Mouse (Mus musculus) kidney, adult 2 months (tissue): ENCODE measurements around the gene Rnf114. TPM values are rescaled to one million over a fixed set of nuclear protein-coding genes. Genes with fewer than 3 reads are reported as not detected.

Source experiments
- DNase-seq: peaks from one replicate; pipeline ENCODE4 v3.0.0; 2021
- H3K27ac ChIP-seq: fragments of 200-500 bp; 2 replicates; pipeline ENCODE4 v1.5.1; 2012; ENCODE audit warnings: low read depth, low read length, control low read depth, inconsistent platforms; ENCODE audit not compliant: insufficient read depth
- H3K27me3 ChIP-seq: fragments of 200-500 bp; replicated peaks from 2 replicates; pipeline ENCODE4 v1.6.1; 2012; ENCODE audit warnings: mild to moderate bottlenecking, moderate library complexity, low read length, inconsistent platforms; ENCODE audit not compliant: control insufficient read depth, insufficient read depth
- H3K36me3 ChIP-seq: fragments of 200-500 bp; 2 replicates; pipeline ENCODE4 v1.6.1; 2012; ENCODE audit warnings: mild to moderate bottlenecking, moderate library complexity, low read length, inconsistent platforms; ENCODE audit not compliant: control insufficient read depth, insufficient read depth
- H3K4me1 ChIP-seq: fragments of 200-500 bp; 2 replicates; pipeline ENCODE4 v1.6.1; 2011; ENCODE audit warnings: low read length; ENCODE audit not compliant: control insufficient read depth, insufficient read depth
- H3K4me3 ChIP-seq: fragments of 200-500 bp; 2 replicates; pipeline ENCODE4 v1.5.1; 2011; ENCODE audit warnings: mild to moderate bottlenecking, low read depth, low read length, control low read depth; ENCODE audit not compliant: insufficient read depth
- CTCF ChIP-seq: fragments of 200-500 bp; conservative IDR thresholded peaks from 2 replicates; pipeline ENCODE4 v1.5.1; 2011; ENCODE audit warnings: low read depth, mild to moderate bottlenecking, control low read depth, low read length, moderate library complexity, mixed read lengths; ENCODE audit not compliant: insufficient read depth, insufficient read length
- POLR2A ChIP-seq: fragments of 200-500 bp; IDR thresholded peaks from one replicate; pipeline ENCODE4 v1.6.1; 2011; ENCODE audit warnings: low read depth, low read length, control low read depth
- WGBS: fragments of 180-500 bp; shearing (Covaris S2); methylation state at CpG from one replicate; pipeline ENCODE4 v1.1.7; 2018; 5-methylcytosine and 5-hydroxymethylcytosine counted together
- polyA plus RNA-seq: library from polyadenylated mRNA; depleted of rRNA; stranded (reverse); fragments of >200 nt; gene quantifications from 2 replicates; pipeline ENCODE4 v1.2.3, GENCODE M21; 2012; rRNA removed

The Rnf114 gene
- 97.9 and 98.2 TPM in 2 replicates for polyA plus RNA-seq

DNA sequence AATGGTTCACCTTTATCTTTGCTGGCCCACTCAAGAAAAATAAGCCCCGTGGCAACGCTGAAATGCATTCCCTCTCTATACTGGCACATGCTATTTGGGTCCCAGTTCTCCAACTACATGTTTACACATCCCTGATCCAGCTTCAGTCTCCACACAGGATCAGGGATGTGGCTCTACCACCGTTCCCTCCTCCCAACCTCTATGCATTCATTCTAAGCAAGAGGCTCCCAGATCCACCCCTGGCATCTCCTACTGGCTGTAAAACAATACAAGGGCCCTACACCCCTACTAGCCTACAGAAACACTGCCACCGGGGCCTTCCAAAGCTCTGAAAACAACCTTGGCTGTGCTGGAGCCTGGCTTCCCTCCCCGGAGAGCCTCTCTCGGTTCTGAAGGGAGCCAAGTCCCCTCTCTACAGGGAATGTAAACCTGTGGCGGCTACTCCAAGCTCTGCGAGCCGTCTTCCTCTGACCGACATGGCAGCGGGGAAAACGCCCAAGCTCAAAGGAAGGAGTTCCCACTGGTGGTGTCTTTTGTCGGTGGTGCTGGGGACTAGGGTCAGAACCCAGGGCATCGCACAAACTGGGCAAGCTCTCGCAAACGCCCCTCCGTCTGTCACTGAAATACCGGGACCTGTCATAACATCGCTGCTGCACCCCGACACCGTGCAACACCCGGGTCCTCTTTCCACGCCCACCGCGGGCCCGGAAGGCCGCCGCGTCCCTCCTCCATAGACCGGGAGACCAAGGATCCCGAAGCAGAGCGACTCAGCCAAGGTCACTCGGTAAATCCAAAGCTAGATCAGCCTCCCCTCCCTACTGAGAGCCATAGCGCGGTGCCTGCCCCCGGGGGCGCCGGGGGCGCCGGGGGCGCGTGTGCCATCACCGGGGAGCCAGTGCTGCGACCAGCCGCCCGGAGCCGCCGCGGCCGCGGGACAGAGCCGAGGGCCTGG is at the start of gene Rnf114:
Rnf114 (plus strand) TSS at position 889 of the 952 bp plus-strand sequence.
- H3K27me3 ChIP-seq: no peaks in the 10 kb centered on the region
- H3K4me3 ChIP-seq: peak within 1 kb of the TSS; percentile 60
- DNase-seq: peak; percentile 42
- WGBS: 3% methylated on average over 49 of the region's 52 CpGs
- peak within 1 kb of the TSS; percentile 93 for H3K27ac ChIP-seq
- peaks cover 19% of the 10 kb centered on the region for H3K4me1 ChIP-seq
- H3K36me3 ChIP-seq: no peaks in the 10 kb centered on the region
- TF ChIP-seq POLR2A (no peak), CTCF (no peak)

DNA sequence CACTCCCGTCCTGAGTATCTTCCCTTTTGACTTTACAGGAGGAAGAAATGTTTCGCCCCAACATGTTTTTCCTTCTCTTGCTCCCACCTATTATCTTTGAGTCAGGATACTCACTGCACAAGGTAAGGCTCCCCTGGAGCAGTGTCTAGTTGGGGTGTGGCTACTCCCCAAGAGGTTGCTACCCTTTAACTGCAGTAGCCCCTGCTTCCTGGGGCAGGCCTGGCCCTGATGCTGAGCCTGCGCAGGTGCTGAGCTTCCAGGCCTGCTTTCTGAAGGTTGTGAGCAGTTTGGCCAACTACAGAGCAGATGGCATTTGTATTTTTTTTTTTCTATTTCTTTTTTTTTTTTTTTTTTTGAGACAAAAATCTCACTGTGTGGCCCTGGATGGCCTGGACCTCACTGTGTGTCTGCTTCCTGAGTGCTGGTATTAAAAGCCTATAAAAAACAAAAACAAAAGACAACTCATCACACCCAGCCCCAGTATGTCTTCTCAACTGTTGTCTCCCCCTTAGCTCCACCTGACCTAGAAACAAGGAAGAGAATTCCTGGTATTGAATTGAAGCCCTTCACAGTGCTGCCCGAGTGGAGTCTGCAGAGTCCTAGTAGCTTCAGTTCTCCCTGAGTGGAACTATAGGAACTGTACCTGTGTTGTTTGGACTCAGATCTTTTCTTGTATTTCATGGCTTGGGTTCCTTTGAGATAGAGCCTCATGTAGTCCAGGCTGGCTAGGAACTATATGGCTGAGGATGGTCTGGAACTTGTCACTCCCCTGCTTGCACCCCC is 48.8 kb upstream of the Rnf114 start:
- no peak for TF ChIP-seq POLR2A
- no peak for TF ChIP-seq CTCF
- H3K4me3 ChIP-seq: no peak overlapping the region
- no peaks in the 10 kb centered on the region for H3K27me3 ChIP-seq
- no peak for DNase-seq
- H3K4me1 ChIP-seq: peaks cover 11% of the 10 kb centered on the region; the same call in 1 of the 2 replicates
- no peak overlapping the region for H3K27ac ChIP-seq
- WGBS: 92% methylated on average over 4 of the region's 4 CpGs
- H3K36me3 ChIP-seq: peaks cover 2% of the 10 kb centered on the region; the same call in 1 of the 2 replicates

DNA sequence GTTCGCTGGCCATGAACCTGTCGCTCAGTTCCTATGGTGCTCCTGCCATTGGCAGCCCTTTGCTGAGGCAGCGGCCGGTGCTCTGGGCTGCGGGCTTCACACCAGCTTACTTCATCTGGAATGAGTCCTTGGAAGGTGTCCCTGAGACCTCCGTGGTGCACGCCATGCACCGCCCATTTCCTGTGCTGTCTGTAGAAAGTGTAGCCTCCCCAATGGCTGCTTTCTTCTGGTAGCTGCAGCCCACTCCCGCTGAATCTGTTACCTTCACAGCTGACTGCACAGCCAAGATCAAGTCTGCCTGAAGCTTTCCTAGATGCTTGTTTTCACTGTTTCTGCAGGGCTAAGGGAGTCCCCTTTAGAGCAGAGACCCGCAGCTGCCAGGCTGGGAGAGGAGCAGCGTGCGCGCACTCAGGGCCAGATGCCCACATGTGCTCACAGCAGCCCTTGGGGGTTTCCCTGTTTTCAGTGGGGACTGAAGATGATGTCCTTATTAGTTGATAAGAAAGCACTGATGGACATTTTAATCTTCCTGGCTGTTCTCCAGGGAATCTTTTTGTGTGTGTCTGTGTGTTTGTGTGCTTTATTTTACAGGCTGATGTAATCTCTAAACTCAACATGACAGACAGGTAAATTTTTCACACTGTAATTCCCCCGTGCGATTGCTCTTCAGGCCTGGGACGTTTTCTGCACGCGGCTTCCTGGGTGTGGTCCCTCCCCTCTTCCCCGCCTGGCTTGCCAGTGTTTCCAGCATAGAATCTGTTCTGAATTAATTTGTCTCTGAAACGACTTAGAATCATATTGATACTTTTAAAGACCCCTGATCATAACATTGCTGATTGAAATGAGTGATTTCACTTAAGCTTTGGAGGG is 46.3 kb upstream of the Rnf114 start:
- Histone ChIP-seq H3K27me3 (no peaks in the 10 kb centered on the region), H3K36me3 (peaks cover 2% of the 10 kb centered on the region; the same call in 1 of the 2 replicates), H3K4me1 (no peaks in the 10 kb centered on the region; the same call in 1 of the 2 replicates), H3K4me3 (no peak overlapping the region), H3K27ac (no peak overlapping the region)
- DNase-seq: no peak
- WGBS: 39% methylated on average over 20 of the region's 20 CpGs
- no peak for TF ChIP-seq POLR2A
- no peak for TF ChIP-seq CTCF

DNA sequence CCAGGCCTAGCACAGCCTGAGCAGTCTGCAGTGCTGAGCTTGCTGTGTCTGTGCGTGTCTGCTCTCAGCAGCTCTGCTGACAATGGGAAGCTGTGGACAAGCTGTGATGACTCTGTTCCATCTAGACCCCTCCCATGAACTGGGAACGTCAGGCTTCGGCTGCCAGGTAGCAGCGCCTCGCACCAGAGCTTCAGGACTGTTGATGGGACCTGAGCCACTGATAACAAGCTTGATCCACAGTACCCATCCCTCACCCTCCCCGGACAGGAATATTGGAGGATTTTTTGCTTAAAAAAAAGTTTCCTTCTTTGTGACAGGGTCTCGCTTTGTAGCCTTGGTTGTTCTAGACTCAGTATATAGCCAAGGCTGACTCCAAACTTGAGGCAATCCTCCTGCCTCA is 45.2 kb upstream of the Rnf114 start:
- WGBS: 97% methylated on average over 7 of the region's 7 CpGs
- Histone ChIP-seq H3K27me3 (no peaks in the 10 kb centered on the region), H3K27ac (no peak overlapping the region), H3K4me3 (no peak overlapping the region), H3K36me3 (peaks cover 2% of the 10 kb centered on the region; the same call in 1 of the 2 replicates), H3K4me1 (no peaks in the 10 kb centered on the region; the same call in 1 of the 2 replicates)
- no peak for TF ChIP-seq POLR2A
- TF ChIP-seq CTCF: no peak
- DNase-seq: no peak

DNA sequence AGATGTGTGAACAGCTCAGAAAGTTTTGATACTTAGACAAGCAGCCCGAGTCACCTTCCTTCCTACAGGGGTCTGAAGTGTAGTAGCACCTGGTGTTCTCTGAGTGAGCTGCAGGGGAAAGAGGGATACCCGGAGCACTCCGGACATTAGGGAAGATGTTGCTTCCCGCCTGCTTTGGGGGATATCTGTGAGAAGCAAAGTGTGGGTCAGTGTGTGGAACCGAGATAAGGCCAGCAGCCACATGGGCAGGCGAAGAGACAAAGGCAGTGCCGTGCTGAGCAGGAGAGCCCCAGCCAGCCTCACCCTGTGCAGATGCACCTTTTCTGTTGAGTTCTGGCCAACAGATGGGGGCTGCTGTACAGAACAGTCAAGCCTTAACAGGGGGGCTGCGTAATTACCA is 44.8 kb upstream of the Rnf114 start:
- Histone ChIP-seq H3K27me3 (no peaks in the 10 kb centered on the region), H3K27ac (no peak overlapping the region), H3K4me1 (no peaks in the 10 kb centered on the region; the same call in 1 of the 2 replicates), H3K36me3 (peaks cover 2% of the 10 kb centered on the region; the same call in 1 of the 2 replicates), H3K4me3 (no peak overlapping the region)
- DNase-seq: no peak
- 96% methylated on average over 8 of the region's 8 CpGs for WGBS
- no peak for TF ChIP-seq POLR2A
- TF ChIP-seq CTCF: no peak

DNA sequence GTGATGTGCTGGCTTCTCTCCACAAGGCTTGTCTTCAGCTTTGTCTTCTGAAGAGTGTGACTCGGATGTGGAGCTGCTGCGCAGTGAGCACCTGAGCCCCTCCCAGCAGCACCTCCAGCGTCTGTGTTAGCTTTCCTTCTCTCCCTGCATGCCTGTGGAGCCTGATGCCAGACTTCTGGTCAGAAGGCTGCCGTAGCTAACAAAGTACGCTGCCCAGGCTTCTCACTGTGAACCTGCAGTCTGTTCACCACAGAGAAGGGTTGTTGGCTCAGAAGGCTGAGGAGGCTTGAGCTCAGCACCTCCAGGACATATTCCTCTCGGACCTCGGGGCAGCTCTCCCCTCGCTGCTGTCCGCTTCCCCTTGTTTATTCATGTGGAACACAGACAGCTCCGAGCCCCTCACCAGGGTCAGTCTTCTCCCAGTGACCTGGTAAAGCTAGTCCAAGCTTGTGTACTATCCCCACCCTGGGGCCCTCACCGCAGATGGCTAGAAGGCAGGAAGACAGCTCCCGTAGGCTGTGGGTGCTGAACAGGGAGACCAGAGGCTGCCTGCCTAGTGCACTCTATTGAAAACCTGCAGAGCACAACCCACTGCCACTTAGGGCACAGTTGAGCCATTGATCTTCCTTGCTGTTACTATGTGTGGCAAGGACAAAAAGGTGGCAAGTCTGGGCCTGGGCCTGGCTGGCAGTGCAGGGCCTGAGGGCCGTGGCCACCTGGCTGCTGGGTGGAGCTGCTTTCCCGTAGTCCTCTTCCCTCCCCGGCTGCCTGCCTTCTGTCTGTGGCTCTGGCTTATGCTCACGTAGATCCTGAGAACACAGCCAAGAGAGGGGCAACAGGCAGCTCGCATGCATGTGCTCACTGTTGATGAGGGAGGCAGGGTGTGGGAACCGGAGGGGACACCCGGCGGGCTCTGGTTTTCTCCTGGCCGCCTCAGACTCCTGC is 42.8 kb upstream of the Rnf114 start:
- TF ChIP-seq POLR2A (no peak), CTCF (no peak)
- 0 out of 2 replicates have a peak, but pooled peaks cover 1% of the 10 kb centered on the region for H3K36me3 ChIP-seq
- WGBS: 60% methylated on average over 21 of the region's 21 CpGs
- no peaks in the 10 kb centered on the region for H3K27me3 ChIP-seq
- H3K27ac ChIP-seq: peak overlapping the region; percentile 63
- no peak overlapping the region for H3K4me3 ChIP-seq
- no peak for DNase-seq
- no peaks in the 10 kb centered on the region; the same call in 1 of the 2 replicates for H3K4me1 ChIP-seq
